Comparison of ENCODE assay signal across 8 mouse cellular contexts in the genomic region with DNA sequence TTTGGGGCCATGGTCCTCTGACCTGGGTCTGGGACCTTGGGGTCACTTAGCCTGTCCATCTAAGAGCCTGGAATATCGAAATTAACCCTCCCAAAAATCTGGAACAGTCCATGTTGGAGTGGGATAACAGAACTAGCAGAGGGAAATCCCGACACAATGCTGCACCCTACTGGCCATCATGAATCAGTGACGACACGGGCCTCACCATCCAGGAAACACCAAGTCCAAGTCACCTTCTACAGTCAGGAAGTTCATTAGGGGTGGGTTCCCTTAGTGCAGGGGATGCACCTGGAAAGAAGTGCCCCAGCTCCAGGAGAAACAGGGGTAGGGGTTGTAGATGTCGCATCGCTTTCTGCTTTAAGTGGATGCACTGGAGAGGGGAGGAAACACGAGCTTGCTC. TPM values are rescaled to one million over a fixed set of nuclear protein-coding genes. Genes with fewer than 3 reads are reported as not detected.
DNase-seq lines count a peak whose midpoint lies in the region; ATAC-seq and TF ChIP-seq lines count a peak whose summit lies in the region.

No protein-coding gene starts in this region.

- 18% methylated on average over 7 of the region's 7 CpGs for WGBS in forebrain, embryonic 13.5 days
- 20% methylated on average over 7 of the region's 7 CpGs for WGBS in hindbrain, embryonic 16.5 days
- 19% methylated on average over 7 of the region's 7 CpGs for WGBS in midbrain, embryonic 13.5 days
- 20% methylated on average over 7 of the region's 7 CpGs for WGBS in stomach, embryonic 16.5 days

- peak; percentile 55 for ATAC-seq in forebrain, embryonic 13.5 days
- ATAC-seq in hindbrain, embryonic 16.5 days, result peak; percentile 82; the same call in 1 of the 2 replicates
- ATAC-seq in midbrain, embryonic 13.5 days, result peak; percentile 67; the same call in 1 of the 2 replicates
- peak; percentile 46; the same call in 1 of the 2 replicates for ATAC-seq in stomach, embryonic 16.5 days (ENCODE audit: insufficient read depth, low FRiP score)

- H3K4me1 ChIP-seq in forebrain, embryonic 13.5 days, result peaks cover 3% of the 10 kb centered on the region; the same call in 1 of the 2 replicates
- H3K4me1 ChIP-seq in hindbrain, embryonic 16.5 days (ENCODE audit: control insufficient read depth, insufficient read depth, low read depth, low read length), result no peaks in the 10 kb centered on the region
- H3K4me1 ChIP-seq in midbrain, embryonic 13.5 days (replicated peaks), result no peaks in the 10 kb centered on the region; the same call in 1 of the 2 replicates
- H3K4me1 ChIP-seq in stomach, embryonic 16.5 days (ENCODE audit: control insufficient read depth, insufficient read depth, low read length), result no peaks in the 10 kb centered on the region

- no peaks in the 10 kb centered on the region for H3K27me3 ChIP-seq in forebrain, embryonic 13.5 days
- H3K27me3 ChIP-seq in hindbrain, embryonic 16.5 days (replicated peaks; ENCODE audit: control insufficient read depth, insufficient read depth, low read length), result no peaks in the 10 kb centered on the region
- no peaks in the 10 kb centered on the region for H3K27me3 ChIP-seq in midbrain, embryonic 13.5 days
- no peaks in the 10 kb centered on the region for H3K27me3 ChIP-seq in stomach, embryonic 16.5 days (ENCODE audit: control insufficient read depth, insufficient read depth, low read length)

- no peaks in the 10 kb centered on the region for H3K36me3 ChIP-seq in forebrain, embryonic 13.5 days (ENCODE audit: poor library complexity, severe bottlenecking)
- H3K36me3 ChIP-seq in hindbrain, embryonic 16.5 days (ENCODE audit: control insufficient read depth, insufficient read depth, low read length), result no peaks in the 10 kb centered on the region
- H3K36me3 ChIP-seq in midbrain, embryonic 13.5 days, result no peaks in the 10 kb centered on the region
- H3K36me3 ChIP-seq in stomach, embryonic 16.5 days (ENCODE audit: control insufficient read depth, insufficient read depth, low read length), result no peaks in the 10 kb centered on the region

- DNase-seq in gastrocnemius, adult 2 months, result peak; percentile 64
- DNase-seq in gastrocnemius, postnatal 25 days, result no peak
- DNase-seq in c-Kit-positive CD71-negative TER-119-negative erythroid progenitor cells, embryonic 14.5 days (ENCODE audit: low read depth), result peak; percentile 23
- DNase-seq in layer of hippocampus, postnatal 36 days, result peak; percentile 17 to 54

- no peak overlapping the region for H3K4me3 ChIP-seq in gastrocnemius, adult 2 months
- no peak overlapping the region for H3K4me3 ChIP-seq in forebrain, embryonic 13.5 days
- H3K4me3 ChIP-seq in hindbrain, embryonic 16.5 days (ENCODE audit: low read length), result no peak overlapping the region
- H3K4me3 ChIP-seq in midbrain, embryonic 13.5 days (replicated peaks), result no peak overlapping the region
- H3K4me3 ChIP-seq in stomach, embryonic 16.5 days (replicated peaks; ENCODE audit: low read length), result no peak overlapping the region

- no peaks in the 10 kb centered on the region for H3K9me3 ChIP-seq in forebrain, embryonic 13.5 days (replicated peaks)
- no peaks in the 10 kb centered on the region for H3K9me3 ChIP-seq in hindbrain, embryonic 16.5 days (ENCODE audit: control insufficient read depth, low read length)
- H3K9me3 ChIP-seq in midbrain, embryonic 13.5 days, result no peaks in the 10 kb centered on the region
- H3K9me3 ChIP-seq in stomach, embryonic 16.5 days (replicated peaks; ENCODE audit: control insufficient read depth, low read length), result no peaks in the 10 kb centered on the region

- intact Hi-C loops in gastrocnemius, adult 2 months (cut with DNase I), result loop anchor here (1.0 to 10.0 kb wide), 3 partner anchors 89 to 439 kb away; no protein-coding TSS in a partner anchor

- TF ChIP-seq CTCF in gastrocnemius, adult 2 months (IDR thresholded peaks at IDR 0.05), result peak; percentile 79

- H3K4me2 ChIP-seq in forebrain, embryonic 13.5 days, result no peak overlapping the region
- H3K4me2 ChIP-seq in hindbrain, embryonic 16.5 days (ENCODE audit: low read length), result no peak overlapping the region
- H3K4me2 ChIP-seq in midbrain, embryonic 13.5 days (replicated peaks), result no peak overlapping the region
- no peak overlapping the region for H3K4me2 ChIP-seq in stomach, embryonic 16.5 days (ENCODE audit: low read depth, low read length)

- no peak overlapping the region for H3K9ac ChIP-seq in forebrain, embryonic 13.5 days
- no peak overlapping the region for H3K9ac ChIP-seq in hindbrain, embryonic 16.5 days (ENCODE audit: low read depth, low read length)
- no peak overlapping the region for H3K9ac ChIP-seq in midbrain, embryonic 13.5 days (replicated peaks)
- no peak overlapping the region for H3K9ac ChIP-seq in stomach, embryonic 16.5 days (ENCODE audit: low read length)

- no peak overlapping the region for H3K27ac ChIP-seq in gastrocnemius, adult 2 months
- no peak overlapping the region for H3K27ac ChIP-seq in forebrain, embryonic 13.5 days
- H3K27ac ChIP-seq in hindbrain, embryonic 16.5 days (ENCODE audit: low read depth, low read length), result no peak overlapping the region
- H3K27ac ChIP-seq in midbrain, embryonic 13.5 days, result no peak overlapping the region; the same call in 1 of the 2 replicates
- no peak overlapping the region for H3K27ac ChIP-seq in stomach, embryonic 16.5 days (ENCODE audit: low read length)

RNA-seq across cellular contexts. Expression of a gene that starts 20.7 kb away (rescaled TPM):
- total RNA-seq in gastrocnemius, adult 2 months (2021), result not detected
- under 1 TPM in 1 of 2 experiments, not detected in 1; 0.03 TPM for total RNA-seq in gastrocnemius, postnatal 25 days (2021)
- 0.18 and 0.35 TPM in 2 replicates for polyA plus RNA-seq in forebrain, embryonic 13.5 days (2015; fragmentation: Nextera tagmentation; extraction: Ambion mirVana)
- polyA plus RNA-seq in hindbrain, embryonic 16.5 days (2015; fragmentation: Nextera tagmentation; extraction: Ambion mirVana), result 0.15 and 0.19 TPM in 2 replicates
- total RNA-seq in layer of hippocampus, postnatal 36 days (2021), result under 1 TPM; 0.65 to 0.71 TPM
- polyA plus RNA-seq in midbrain, embryonic 13.5 days (2015; fragmentation: Nextera tagmentation; extraction: Ambion mirVana), result 0.17 and 0.23 TPM in 2 replicates
- polyA plus RNA-seq in stomach, embryonic 16.5 days (2015; fragmentation: Nextera tagmentation; extraction: Ambion mirVana), result 0.58 and 0.82 TPM in 2 replicates

RNA-seq across cellular contexts. Expression of a gene that starts 36.3 kb away (rescaled TPM):
- 1 to 10 TPM; 3.0 to 3.9 TPM for total RNA-seq in gastrocnemius, adult 2 months (2021)
- total RNA-seq in gastrocnemius, postnatal 25 days (2021), result 1 to 10 TPM; 3.1 to 4.0 TPM
- polyA plus RNA-seq in forebrain, embryonic 13.5 days (2015; fragmentation: Nextera tagmentation; extraction: Ambion mirVana), result 13.5 and 15.7 TPM in 2 replicates
- 15.3 and 16.7 TPM in 2 replicates for polyA plus RNA-seq in hindbrain, embryonic 16.5 days (2015; fragmentation: Nextera tagmentation; extraction: Ambion mirVana)
- total RNA-seq in layer of hippocampus, postnatal 36 days (2021), result 10 to 100 TPM; 25.6 to 26.2 TPM
- 15.4 and 15.7 TPM in 2 replicates for polyA plus RNA-seq in midbrain, embryonic 13.5 days (2015; fragmentation: Nextera tagmentation; extraction: Ambion mirVana)
- polyA plus RNA-seq in stomach, embryonic 16.5 days (2015; fragmentation: Nextera tagmentation; extraction: Ambion mirVana), result 23.2 and 24.1 TPM in 2 replicates

RNA-seq across cellular contexts. Expression of a gene that starts 41.7 kb away (rescaled TPM):
- total RNA-seq in gastrocnemius, adult 2 months (2021), result 1 to 10 TPM; 2.3 to 2.6 TPM
- total RNA-seq in gastrocnemius, postnatal 25 days (2021), result 1 to 10 TPM; 3.1 TPM
- polyA plus RNA-seq in forebrain, embryonic 13.5 days (2015; fragmentation: Nextera tagmentation; extraction: Ambion mirVana), result 97.7 and 120 TPM in 2 replicates
- 177 and 185 TPM in 2 replicates for polyA plus RNA-seq in hindbrain, embryonic 16.5 days (2015; fragmentation: Nextera tagmentation; extraction: Ambion mirVana)
- 10 to 100 TPM; 34.5 to 41.8 TPM for total RNA-seq in layer of hippocampus, postnatal 36 days (2021)
- polyA plus RNA-seq in midbrain, embryonic 13.5 days (2015; fragmentation: Nextera tagmentation; extraction: Ambion mirVana), result 147 and 162 TPM in 2 replicates
- 28.8 and 33.0 TPM in 2 replicates for polyA plus RNA-seq in stomach, embryonic 16.5 days (2015; fragmentation: Nextera tagmentation; extraction: Ambion mirVana)
